ENCODE assay signal across 9 mouse cellular contexts in genomic region chr11:82613503-82613902, GRCm38 (mm10).
A peak's percentile ranks its signal among the peaks of the same experiment; 100 is the strongest.
DNase-seq lines count a peak whose midpoint lies in the region; TF ChIP-seq lines count a peak whose summit lies in the region.
"Had no signal": no experiment of that assay in that cellular context is flagged by ENCODE, and none has a peak within 500 bp of the region (broad histone marks: within the 10 kb centered on the region; RNA-seq: fewer than 3 reads in every experiment).

No protein-coding gene starts in this region.

- TF ChIP-seq POLR2A in ES-Bruce4 (IDR thresholded peaks at IDR 0.05; ENCODE audit: insufficient read depth, low read length), result no peak

- no peaks in the 10 kb centered on the region for H3K36me3 ChIP-seq in heart, embryonic 10.5 days
- no peaks in the 10 kb centered on the region for H3K36me3 ChIP-seq in ES-Bruce4 (ENCODE audit: control insufficient read depth, insufficient read depth, low read length, poor library complexity, severe bottlenecking)
- H3K36me3 ChIP-seq: limb, embryonic 12.5 days had no signal

- intact Hi-C loops in gastrocnemius, postnatal 36 days (cut with DNase I), result loop anchor here (2.0 to 10.0 kb wide), 3 partner anchors 277 to 376 kb away; partner anchors contain the start of gene Rad51d
- intact Hi-C loops in left cerebral cortex, postnatal 14 days (cut with DNase I), result loop anchor here (5.0 kb wide), 4 partner anchors 69 to 376 kb away; partner anchors contain the start of genes Cct6b, Fndc8, Rad51d and Zfp830

- H3K9ac ChIP-seq in ES-Bruce4 (ENCODE audit: low read depth, poor library complexity, severe bottlenecking), result no peak overlapping the region
- H3K9ac ChIP-seq: limb, embryonic 12.5 days had no signal

- H3K27me3 ChIP-seq in heart, embryonic 10.5 days (ENCODE audit: insufficient read depth, poor library complexity, severe bottlenecking), result peaks cover 18% of the 10 kb centered on the region
- H3K27me3 ChIP-seq in ES-Bruce4 (ENCODE audit: control insufficient read depth, insufficient read depth, low read length, poor library complexity, severe bottlenecking), result no peaks in the 10 kb centered on the region

- H3K4me1 ChIP-seq in heart, embryonic 10.5 days, result no peaks in the 10 kb centered on the region
- no peaks in the 10 kb centered on the region for H3K4me1 ChIP-seq in ES-Bruce4 (ENCODE audit: control insufficient read depth, insufficient read depth, low read length)

- DNase-seq in heart, adult 18-20 months, result peak; percentile 56 to 80
- no peak for DNase-seq in heart, embryonic 10.5 days (ENCODE audit: low spot score)
- DNase-seq in cerebellum, adult 11-12 months, result peak; percentile 58
- peak; percentile 25 to 42 for DNase-seq in gastrocnemius, postnatal 36 days
- peak; percentile 73 to 84 for DNase-seq in left cerebral cortex, postnatal 14 days (ENCODE audit: low spot score in 2 of 2)
- DNase-seq in retina, adult 2 months (ENCODE audit: low read depth, low spot score), result peak; percentile 43
- DNase-seq in thymus, postnatal 14 days, result peak; percentile 76

- H3K9me3 ChIP-seq in heart, embryonic 10.5 days, result no peaks in the 10 kb centered on the region
- no peaks in the 10 kb centered on the region for H3K9me3 ChIP-seq in ES-Bruce4 (replicated peaks; ENCODE audit: control insufficient read depth, insufficient read depth, low read length, poor library complexity, severe bottlenecking)
- H3K9me3 ChIP-seq: limb, embryonic 12.5 days had no signal

- H3K4me3 ChIP-seq in heart, embryonic 10.5 days, result no peak overlapping the region
- H3K4me3 ChIP-seq in ES-Bruce4 (ENCODE audit: low read depth, low read length), result no peak overlapping the region
- H3K4me3 ChIP-seq: limb, embryonic 12.5 days had no signal

- no peak overlapping the region for H3K27ac ChIP-seq in heart, embryonic 10.5 days
- H3K27ac ChIP-seq in ES-Bruce4 (ENCODE audit: insufficient read depth, low read length), result no peak overlapping the region
- H3K27ac ChIP-seq: limb, embryonic 12.5 days had no signal

- 22% methylated on average over 6 of the region's 6 CpGs for WGBS in heart, embryonic 10.5 days

- TF ChIP-seq EP300 in ES-Bruce4 (IDR thresholded peaks at IDR 0.05; ENCODE audit: insufficient read depth, low read depth, low read length), result no peak

- TF ChIP-seq CTCF in ES-Bruce4 (IDR thresholded peaks at IDR 0.05; ENCODE audit: low read depth, low read length), result peak; percentile 85
